Mouse (Mus musculus): ENCODE measurements around the gene Vcl. TPM values are rescaled to one million over a fixed set of nuclear protein-coding genes. Genes with fewer than 3 reads are reported as not detected.
A peak's percentile ranks its signal among the peaks of the same experiment; 100 is the strongest.

Gene Vcl
- polyA plus RNA-seq, 1 experiment, result 144 TPM

- 82% methylated on average over 5 of the region's 5 CpGs for WGBS
- Histone ChIP-seq H3K4me1 (ENCODE audit: control insufficient read depth, insufficient read depth, low read length) (peaks cover 18% of the 10 kb centered on the region), H3K4me3 (replicated peaks; ENCODE audit: extremely low read depth, low read depth, low read length) (no peak overlapping the region)
- TF ChIP-seq POLR2A (IDR thresholded peaks at IDR 0.05; ENCODE audit: borderline replicate concordance, extremely low read depth, low read depth, low read length), result no peak
- TF ChIP-seq CTCF (IDR thresholded peaks at IDR 0.05; ENCODE audit: insufficient read depth, low read length), result no peak
- DNase-seq, result no peak
Observed at GRCm38 (mm10) chr14:21069594-21069993, 140.4 kb downstream of the Vcl start.

GRCm38 (mm10) chr14:21073981-21074380 is 144.8 kb downstream of the Vcl start:
- TF ChIP-seq POLR2A (IDR thresholded peaks at IDR 0.05; ENCODE audit: borderline replicate concordance, extremely low read depth, low read depth, low read length) (no peak), CTCF (IDR thresholded peaks at IDR 0.05; ENCODE audit: insufficient read depth, low read length) (no peak)
- no peak for DNase-seq
- 53% methylated on average over 3 of the region's 3 CpGs for WGBS
- H3K4me1 ChIP-seq (ENCODE audit: control insufficient read depth, insufficient read depth, low read length), result peaks cover 13% of the 10 kb centered on the region
- no peak overlapping the region for H3K4me3 ChIP-seq (replicated peaks; ENCODE audit: extremely low read depth, low read depth, low read length)

GRCm38 (mm10) chr14:21074398-21075320 is 145.5 kb downstream of the Vcl start:
- WGBS, result 29% methylated on average over 11 of the region's 11 CpGs
- Histone ChIP-seq H3K4me1 (ENCODE audit: control insufficient read depth, insufficient read depth, low read length) (peaks cover 13% of the 10 kb centered on the region), H3K4me3 (replicated peaks; ENCODE audit: extremely low read depth, low read depth, low read length) (peak overlapping the region; percentile 2)
- TF ChIP-seq CTCF (IDR thresholded peaks at IDR 0.05; ENCODE audit: insufficient read depth, low read length) (no peak), POLR2A (IDR thresholded peaks at IDR 0.05; ENCODE audit: borderline replicate concordance, extremely low read depth, low read depth, low read length) (no peak)
- no peak for DNase-seq

DNA sequence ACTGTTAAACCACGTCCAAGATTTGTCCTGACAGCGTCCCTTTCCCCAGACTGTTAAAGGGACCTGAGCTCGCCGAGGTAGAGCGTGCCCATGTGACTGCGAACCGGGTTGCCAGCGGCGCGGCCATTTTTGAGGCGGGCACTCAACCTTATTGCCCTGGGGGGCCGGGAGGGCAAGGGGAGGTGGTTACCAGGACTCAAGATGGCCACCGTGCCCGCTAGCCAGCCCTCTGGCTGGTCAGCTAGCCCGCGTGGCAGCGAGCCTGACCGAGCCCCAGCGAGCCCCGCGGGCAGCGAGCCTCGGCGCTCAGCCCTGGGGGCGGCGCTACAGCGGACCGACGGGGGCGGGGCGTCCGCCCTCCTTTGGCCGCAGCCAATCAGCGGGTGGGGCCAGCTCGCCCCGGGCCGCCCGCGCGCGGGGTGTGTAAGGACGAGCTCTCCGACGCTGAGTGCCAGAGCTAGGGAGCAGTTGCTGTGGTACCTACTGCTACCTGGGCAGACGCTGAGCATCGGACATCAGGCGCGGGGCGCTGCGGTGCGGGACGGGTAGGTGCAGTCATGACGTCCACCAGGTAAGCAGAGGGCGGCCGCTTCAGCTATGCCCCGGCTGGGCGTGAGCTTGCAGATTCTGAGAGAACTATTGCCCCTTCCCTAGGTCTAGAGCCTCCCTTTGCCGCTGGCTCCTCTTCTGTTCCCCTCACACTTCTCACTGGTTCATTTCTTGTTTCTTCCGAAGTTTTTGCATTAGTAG is 146.7 kb downstream of the Vcl start:
- peak; percentile 93 for DNase-seq
- WGBS, result under 1% methylated on average over 59 of the region's 59 CpGs

DNA sequence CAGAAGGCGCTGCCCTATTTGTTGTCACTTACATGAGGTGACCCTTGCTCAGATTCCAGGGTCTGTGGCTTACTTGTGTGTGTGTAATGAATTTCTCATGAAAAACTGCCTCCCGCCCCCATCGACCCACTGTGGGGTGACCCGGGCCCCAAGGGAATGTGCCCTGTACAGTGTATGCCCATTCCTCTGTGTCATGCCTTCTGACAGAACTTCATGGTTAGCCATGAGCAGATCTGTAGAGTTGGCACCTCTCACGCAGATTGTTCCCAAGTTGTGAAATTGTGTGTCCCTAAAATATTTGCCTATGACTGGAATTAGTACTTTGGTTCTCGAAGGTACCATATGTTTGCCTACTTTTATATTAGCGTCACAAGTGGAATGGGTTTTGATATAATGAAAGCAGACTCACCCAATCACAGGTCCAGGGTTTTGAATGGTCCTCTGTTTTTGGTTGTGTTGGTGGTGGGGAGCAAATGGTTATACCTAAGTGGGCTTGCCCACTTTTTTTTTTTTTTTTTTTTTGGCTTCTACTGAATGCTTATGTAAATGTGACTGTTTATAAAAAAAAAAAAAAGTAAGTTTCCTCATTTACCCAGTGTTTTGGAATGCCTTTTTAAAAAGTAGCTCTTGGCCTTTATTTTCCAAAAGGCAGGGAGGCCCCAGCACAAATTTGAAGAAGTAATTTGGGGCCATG is 147.4 kb downstream of the Vcl start:
- WGBS, result 25% methylated on average over 7 of the region's 7 CpGs
- no peak for DNase-seq
- H3K4me1 ChIP-seq (ENCODE audit: control insufficient read depth, insufficient read depth, low read length), result peaks cover 13% of the 10 kb centered on the region
- no peak for TF ChIP-seq POLR2A (IDR thresholded peaks at IDR 0.05; ENCODE audit: borderline replicate concordance, extremely low read depth, low read depth, low read length)
- no peak for TF ChIP-seq CTCF (IDR thresholded peaks at IDR 0.05; ENCODE audit: insufficient read depth, low read length)
- peak overlapping the region; percentile 89 for H3K4me3 ChIP-seq (replicated peaks; ENCODE audit: extremely low read depth, low read depth, low read length)

More for the DNA sequence above, 146.7 kb downstream of the Vcl start:
- Histone ChIP-seq H3K4me3 (replicated peaks; ENCODE audit: extremely low read depth, low read depth, low read length) (peak overlapping the region; percentile 89), H3K4me1 (ENCODE audit: control insufficient read depth, insufficient read depth, low read length) (peaks cover 13% of the 10 kb centered on the region)
- TF ChIP-seq CTCF (IDR thresholded peaks at IDR 0.05; ENCODE audit: insufficient read depth, low read length), result no peak
- TF ChIP-seq POLR2A (IDR thresholded peaks at IDR 0.05; ENCODE audit: borderline replicate concordance, extremely low read depth, low read depth, low read length), result peak; percentile 90; the same call in 1 of the 2 replicates

DNA sequence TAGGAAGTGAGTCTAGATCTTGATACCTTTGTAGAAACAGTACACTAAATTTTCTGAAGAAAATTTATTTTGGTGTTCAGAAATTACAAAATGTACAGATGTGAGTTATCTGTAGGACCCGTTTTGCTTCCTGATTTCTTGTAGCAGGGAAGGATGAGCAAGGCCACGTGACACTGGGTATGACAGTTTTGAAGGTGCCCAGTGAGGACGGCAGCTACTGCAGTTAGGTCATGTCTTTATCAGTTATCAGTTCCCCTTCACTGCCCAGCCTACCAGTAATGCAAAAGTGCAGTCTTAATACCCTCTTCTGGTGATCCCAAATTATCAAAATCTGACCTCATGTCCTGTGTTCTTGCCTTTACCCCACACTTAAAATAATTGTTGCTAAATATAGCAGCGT is 148.7 kb downstream of the Vcl start:
- DNase-seq, result no peak
- TF ChIP-seq POLR2A (IDR thresholded peaks at IDR 0.05; ENCODE audit: borderline replicate concordance, extremely low read depth, low read depth, low read length) (no peak), CTCF (IDR thresholded peaks at IDR 0.05; ENCODE audit: insufficient read depth, low read length) (no peak)
- WGBS, result 69% methylated on average over 4 of the region's 4 CpGs
- Histone ChIP-seq H3K4me1 (ENCODE audit: control insufficient read depth, insufficient read depth, low read length) (peaks cover 20% of the 10 kb centered on the region), H3K4me3 (replicated peaks; ENCODE audit: extremely low read depth, low read depth, low read length) (no peak overlapping the region)

GRCm38 (mm10) chr14:21078511-21078910 is 149.3 kb downstream of the Vcl start:
- H3K4me1 ChIP-seq (ENCODE audit: control insufficient read depth, insufficient read depth, low read length), result peaks cover 22% of the 10 kb centered on the region

DNA sequence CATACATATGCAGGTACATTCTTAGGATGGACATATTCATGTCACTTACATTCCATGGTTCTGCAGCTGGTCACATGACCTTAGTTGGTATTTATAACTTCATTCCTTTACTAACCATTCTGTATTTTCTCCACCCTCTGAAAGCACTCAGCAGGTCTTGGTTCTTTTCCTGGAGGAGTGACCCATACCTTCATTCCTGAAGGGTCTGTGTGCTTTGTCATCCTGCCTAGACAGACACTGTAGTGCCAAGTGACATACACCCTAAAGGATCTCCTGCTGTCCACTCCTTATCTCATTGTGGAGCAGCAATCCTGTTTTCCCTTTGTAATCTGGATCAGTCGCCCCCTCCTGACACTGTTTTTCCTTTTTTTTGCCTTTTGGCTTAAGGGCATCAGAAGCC is 153.6 kb downstream of the Vcl start:
- Histone ChIP-seq H3K4me3 (replicated peaks; ENCODE audit: extremely low read depth, low read depth, low read length) (no peak overlapping the region), H3K4me1 (ENCODE audit: control insufficient read depth, insufficient read depth, low read length) (peaks cover 16% of the 10 kb centered on the region)
- TF ChIP-seq POLR2A (IDR thresholded peaks at IDR 0.05; ENCODE audit: borderline replicate concordance, extremely low read depth, low read depth, low read length) (no peak), CTCF (IDR thresholded peaks at IDR 0.05; ENCODE audit: insufficient read depth, low read length) (no peak)
- 63% methylated on average over 1 of the region's 1 CpGs for WGBS
- DNase-seq, result no peak

More at GRCm38 (mm10) chr14:21078511-21078910, 149.3 kb downstream of the Vcl start:
- no peak for DNase-seq
- no peak for TF ChIP-seq POLR2A (IDR thresholded peaks at IDR 0.05; ENCODE audit: borderline replicate concordance, extremely low read depth, low read depth, low read length)
- no peak for TF ChIP-seq CTCF (IDR thresholded peaks at IDR 0.05; ENCODE audit: insufficient read depth, low read length)
- H3K4me3 ChIP-seq (replicated peaks; ENCODE audit: extremely low read depth, low read depth, low read length), result no peak overlapping the region

Other genes with a start within 250 kb of the Vcl start
- gene Fut11, start 234.4 kb upstream of the Vcl start, polyA plus RNA-seq (2012; rRNA removed), result 24.8 and 34.9 TPM in 2 replicates
- 19.7 and 23.2 TPM in 2 replicates for gene Chchd1, start 226.4 kb upstream of the Vcl start, polyA plus RNA-seq (2012; rRNA removed)
- 221 and 236 TPM in 2 replicates for gene Zswim8, start 221.8 kb upstream of the Vcl start, polyA plus RNA-seq (2012; rRNA removed)
- 36.9 and 44.0 TPM in 2 replicates for gene Ndst2, start 194.8 kb upstream of the Vcl start, polyA plus RNA-seq (2012; rRNA removed)
- gene Camk2g, start 135.3 kb upstream of the Vcl start, polyA plus RNA-seq (2012; rRNA removed), result 30.1 and 30.9 TPM in 2 replicates
- 2.2 and 6.1 TPM in 2 replicates for gene Plau, start 92.7 kb upstream of the Vcl start, polyA plus RNA-seq (2012; rRNA removed)
- 16.2 and 30.1 TPM in 2 replicates for gene Ap3m1, start 123.1 kb downstream of the Vcl start, polyA plus RNA-seq (2012; rRNA removed)
- gene Adk, start 123.2 kb downstream of the Vcl start, polyA plus RNA-seq (2012; rRNA removed), result 34.8 and 54.0 TPM in 2 replicates

Data from lung, adult 2 months (tissue).